Mouse (Mus musculus) gastrocnemius, postnatal 14 days (tissue): ENCODE measurements around the gene Wdfy1. TPM values are rescaled to one million over a fixed set of nuclear protein-coding genes. Genes with fewer than 3 reads are reported as not detected.
A peak's percentile ranks its signal among the peaks of the same experiment; 100 is the strongest.

ENCODE experiments used
- DNase-seq: peaks from one replicate; pipeline ENCODE4 v3.0.0; 2021; ENCODE audit warnings: mixed read lengths
- intact Hi-C: fragments of 180-260 bp; cut with DNase I; formaldehyde crosslinking; loops from one replicate; pipeline ENCODE4 v1.15.1; 2025; ENCODE audit warnings: low total_unique reads
- long read RNA-seq, 2 experiments: library from polyadenylated mRNA; stranded (forward); transcript quantifications; one replicate each; pipeline ENCODE4 v2.0.0; 2021
- total RNA-seq, 2 experiments: library from RNA; stranded (reverse); gene quantifications; 2 replicates each; pipeline ENCODE4 v1.2.3; 2021

Wdfy1 gene
- total RNA-seq = 10 to 100 TPM; 10.5 to 13.5 TPM
- long read RNA-seq, experiment 1, full-length matches to known transcripts = 17 of 20 reads
- long read RNA-seq, experiment 1, partial matches to known transcripts = 0 of 20 reads
- long read RNA-seq, experiment 1, other reads (novel, unspliced or antisense) = 3 of 20 reads
- long read RNA-seq, experiment 2, full-length matches to known transcripts = 10 of 12 reads
- long read RNA-seq, experiment 2, partial matches to known transcripts = 0 of 12 reads
- long read RNA-seq, experiment 2, other reads (novel, unspliced or antisense) = 2 of 12 reads

DNA sequence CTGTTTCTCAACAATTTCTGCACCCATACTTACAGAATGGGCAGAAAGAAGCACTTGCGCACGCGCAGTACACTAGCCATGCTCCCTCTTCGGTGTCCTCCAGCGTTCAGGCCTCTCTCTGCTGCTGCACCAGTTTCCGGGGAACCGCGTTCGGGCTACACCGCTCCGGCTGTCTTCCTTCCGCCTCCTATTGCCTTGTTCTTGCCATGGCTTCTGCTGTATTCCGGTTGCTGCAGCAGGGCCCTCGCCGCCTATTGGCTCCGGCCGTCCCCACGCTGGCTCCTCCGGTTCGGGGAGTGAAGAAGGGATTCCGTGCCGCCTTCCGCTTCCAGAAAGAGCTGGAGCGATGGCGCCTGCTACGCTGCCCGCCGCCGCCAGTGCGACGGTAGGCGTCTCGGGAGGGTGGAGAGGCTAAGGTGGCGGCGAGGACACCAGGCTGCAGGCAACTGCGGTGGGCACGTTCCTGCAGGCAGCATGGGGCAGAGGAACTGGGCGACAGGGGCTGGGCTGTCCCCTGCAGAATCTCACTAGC lies at the start of gene Wdfy1, which contains the start of gene Mrpl44:
Wdfy1 (minus strand) TSS at position 217 of the 532 bp plus-strand sequence.
Mrpl44 (plus strand) TSS at position 92 of the 532 bp plus-strand sequence.
- intact Hi-C loops = no loop called here

DNA sequence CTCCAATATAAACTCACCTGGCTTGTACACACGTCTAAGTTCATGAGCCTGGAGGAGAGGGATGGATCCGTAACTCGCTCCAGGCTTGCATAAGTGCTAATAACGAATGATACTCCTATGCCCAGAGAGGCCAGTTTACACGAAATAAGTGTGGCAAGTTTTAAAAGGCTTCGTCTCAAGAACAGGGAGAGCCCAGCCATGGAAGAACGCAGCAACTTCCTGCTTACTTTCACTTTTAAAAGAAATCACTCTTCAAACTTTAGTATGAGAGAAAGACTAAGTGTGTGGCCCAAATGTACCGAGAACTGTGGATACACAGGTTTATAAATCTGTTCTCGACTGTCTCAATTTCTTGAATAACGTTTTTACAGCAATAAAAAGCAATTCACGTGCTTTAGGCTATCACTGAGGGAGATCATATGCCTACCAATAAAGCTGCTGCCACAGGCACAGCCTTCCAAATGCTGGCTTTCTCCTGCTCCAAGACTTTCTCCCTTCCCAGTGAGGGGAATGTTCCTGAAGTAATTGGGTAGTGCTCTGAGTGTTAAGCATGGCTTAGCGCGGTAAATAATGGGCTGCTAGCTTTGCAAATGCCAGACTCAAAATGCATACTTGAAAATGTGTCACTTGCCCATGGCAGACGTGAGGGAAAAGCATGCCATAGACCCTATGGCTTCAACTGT lies 48.1 kb upstream of the Wdfy1 start:
- intact Hi-C loops = no loop called here
- no peak for DNase-seq

More for the DNA sequence above, at the start of gene Wdfy1, which contains the start of gene Mrpl44:
- DNase-seq = peak; percentile 95

- intact Hi-C loops = no loop called here
- peak; percentile 79 for DNase-seq
These were observed 47.0 kb upstream of the Wdfy1 start for GRCm38 (mm10) chr1:79822806-79823525.

GRCm38 (mm10) chr1:79819296-79819879 lies 43.4 kb upstream of the Wdfy1 start:
- intact Hi-C loops = no loop called here
- DNase-seq = no peak

DNA sequence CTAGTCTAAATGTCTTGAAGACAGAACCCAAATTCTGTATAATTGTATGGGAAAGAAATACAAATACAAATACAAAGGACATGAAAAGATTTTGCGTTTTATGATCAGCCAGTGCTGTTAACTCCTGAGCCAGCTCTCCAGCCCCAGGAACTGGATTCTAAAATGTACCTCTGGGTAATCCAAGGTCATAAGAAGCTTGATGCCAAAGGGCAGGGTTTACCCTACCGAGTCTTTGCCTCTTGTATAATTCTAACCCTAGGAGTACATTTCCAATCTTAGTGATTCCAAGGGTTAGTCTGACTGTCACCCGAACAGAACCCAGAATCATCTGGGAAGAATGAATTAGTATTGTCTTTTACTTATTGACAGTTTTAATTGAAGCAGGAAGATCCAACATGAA lies 39.5 kb upstream of the Wdfy1 start:
- DNase-seq = no peak
- intact Hi-C loops = no loop called here

DNA sequence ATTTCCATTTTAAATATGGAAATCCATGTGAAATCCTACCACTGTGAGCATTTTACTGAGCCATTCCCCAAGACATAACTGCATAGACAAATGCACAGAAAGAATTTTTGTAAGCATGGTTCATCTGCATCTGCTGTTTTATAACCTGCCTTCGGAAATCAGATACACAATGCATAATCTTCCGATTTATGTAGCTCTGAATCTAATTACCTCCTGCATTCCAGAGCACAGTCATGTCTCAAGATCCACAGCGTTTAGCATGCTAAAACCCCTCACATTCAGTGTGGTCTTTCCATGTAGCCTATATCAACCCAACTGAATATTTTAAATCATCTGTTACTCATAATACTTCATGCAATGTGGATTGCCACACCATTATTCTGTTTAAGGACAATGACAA lies 33.5 kb upstream of the Wdfy1 start:
- intact Hi-C loops = no loop called here
- no peak for DNase-seq

DNA sequence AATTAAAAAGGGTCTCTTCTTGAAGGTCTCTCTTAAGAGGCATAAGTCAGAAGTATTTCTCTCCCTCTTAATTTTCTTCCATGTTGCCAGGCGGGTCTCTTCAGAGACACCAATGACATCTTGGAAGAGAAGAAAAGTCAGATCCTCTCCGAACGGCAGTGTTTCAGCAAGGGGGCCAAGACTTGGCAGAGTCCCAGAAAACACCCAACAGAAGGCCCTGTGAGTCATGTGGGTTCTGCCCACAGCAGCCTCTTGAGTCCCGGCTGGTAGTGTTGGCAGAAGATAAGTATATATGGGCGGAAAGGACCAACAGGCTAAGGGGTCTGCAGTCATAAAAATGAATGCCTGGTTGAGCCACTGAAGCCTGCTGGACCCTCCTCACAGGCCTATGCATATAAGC lies 30.9 kb upstream of the Wdfy1 start:
- DNase-seq = no peak
- intact Hi-C loops = no loop called here

DNA sequence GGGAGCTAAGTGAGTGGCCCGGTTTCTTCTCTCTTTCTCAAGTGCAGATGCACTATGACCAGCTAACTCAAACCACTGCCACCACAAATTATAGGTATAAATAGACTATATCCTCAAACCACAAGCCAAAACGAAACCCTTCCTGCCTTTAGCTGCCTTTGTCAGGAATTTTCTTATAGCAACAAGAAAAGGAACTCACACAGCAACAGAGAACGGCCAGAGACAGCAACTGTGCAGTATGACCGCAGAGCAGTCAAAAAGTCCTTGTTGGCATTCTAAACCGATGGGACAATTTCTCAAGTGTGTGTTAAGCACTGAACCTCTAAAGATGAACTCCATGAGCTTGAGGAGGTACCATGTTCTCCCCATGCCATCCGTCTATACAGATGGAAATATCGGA lies 27.7 kb upstream of the Wdfy1 start:
- DNase-seq = no peak
- intact Hi-C loops = loop anchor here (2.0 kb wide), 1 partner anchor 55 kb away; no protein-coding TSS in a partner anchor

- intact Hi-C loops = loop anchor here (2.0 kb wide), 1 partner anchor 54 kb away; no protein-coding TSS in a partner anchor
- DNase-seq = no peak
These were observed 27.0 kb upstream of the Wdfy1 start for GRCm38 (mm10) chr1:79802858-79803427.

DNA sequence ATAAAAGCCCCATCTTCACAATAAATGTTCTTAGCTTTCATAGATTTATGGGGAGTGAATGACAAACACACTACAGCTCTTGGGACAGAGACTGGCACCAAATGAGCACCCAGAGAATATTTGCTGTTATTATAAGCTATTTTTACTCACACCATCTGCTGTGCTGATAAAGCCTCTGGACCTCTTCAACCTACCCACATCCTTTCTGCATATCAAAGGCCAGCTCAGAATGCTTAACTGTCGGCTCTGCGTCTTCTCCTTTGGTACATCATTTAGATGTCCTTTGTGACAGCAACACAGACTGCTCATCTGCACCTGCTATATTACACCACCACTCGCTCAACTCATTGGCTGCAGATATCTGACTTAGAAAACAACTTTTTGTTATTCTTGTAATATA lies 21.1 kb upstream of the Wdfy1 start:
- intact Hi-C loops = no loop called here
- no peak for DNase-seq

DNA sequence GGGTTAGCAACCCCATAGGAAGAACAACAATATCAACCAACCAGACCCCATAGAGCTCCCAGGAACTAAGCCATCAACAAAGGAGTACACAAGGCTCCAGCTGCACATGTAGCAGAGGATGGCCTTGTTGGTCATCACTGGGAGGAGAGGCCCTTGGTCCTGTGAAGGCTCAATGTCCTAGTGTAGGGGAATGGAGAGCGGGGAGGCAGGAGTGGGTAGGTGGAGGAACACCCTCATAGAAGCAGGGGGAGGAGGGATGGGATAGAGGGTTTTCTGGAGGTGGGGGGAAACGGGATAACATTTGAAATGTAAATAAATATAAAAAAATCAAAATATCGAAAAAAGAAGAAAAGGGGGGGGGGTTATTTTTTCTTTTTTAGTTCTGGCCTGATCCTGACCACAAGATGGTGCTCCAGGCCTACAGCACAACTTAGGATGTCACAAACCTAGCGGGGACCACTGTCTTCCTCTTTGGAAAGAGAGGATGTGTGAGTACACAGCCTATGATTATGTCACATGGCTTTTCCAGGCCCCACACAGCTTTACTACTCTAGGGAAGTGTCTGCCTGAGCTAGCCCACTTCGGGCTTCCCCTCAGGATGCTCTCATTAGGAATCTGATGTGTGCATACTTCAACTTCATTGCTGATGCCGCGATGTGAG lies 10.5 kb upstream of the Wdfy1 start:
- DNase-seq = peak; percentile 26
- intact Hi-C loops = loop anchor here (5.0 to 10.0 kb wide), 2 partner anchors 321 to 388 kb away; no protein-coding TSS in a partner anchor

DNA sequence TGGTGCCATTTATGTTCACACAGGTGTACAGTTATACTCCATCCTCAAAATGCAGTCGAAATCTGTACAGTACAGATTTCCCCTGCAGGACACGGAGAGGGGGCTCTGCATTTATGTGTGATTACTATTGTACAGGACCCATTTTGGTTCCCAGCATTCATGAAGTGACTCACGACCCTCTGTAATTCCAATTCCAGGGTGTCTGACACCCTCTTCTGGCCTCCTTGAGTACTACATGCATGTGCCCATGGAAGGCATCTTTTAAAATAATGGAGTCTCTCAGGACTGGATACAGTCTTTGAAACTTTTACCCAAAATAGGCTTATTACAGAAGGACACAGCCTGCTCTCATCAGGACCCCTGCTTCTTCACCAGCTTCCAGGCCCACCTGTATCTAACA lies 6.5 kb upstream of the Wdfy1 start:
- intact Hi-C loops = loop anchor here (10.0 kb wide), 1 partner anchor 392 kb away; no protein-coding TSS in a partner anchor
- no peak for DNase-seq

GRCm38 (mm10) chr1:79778011-79778410 lies 2.1 kb upstream of the Wdfy1 start:
- DNase-seq = no peak
- intact Hi-C loops = no loop called here

DNA sequence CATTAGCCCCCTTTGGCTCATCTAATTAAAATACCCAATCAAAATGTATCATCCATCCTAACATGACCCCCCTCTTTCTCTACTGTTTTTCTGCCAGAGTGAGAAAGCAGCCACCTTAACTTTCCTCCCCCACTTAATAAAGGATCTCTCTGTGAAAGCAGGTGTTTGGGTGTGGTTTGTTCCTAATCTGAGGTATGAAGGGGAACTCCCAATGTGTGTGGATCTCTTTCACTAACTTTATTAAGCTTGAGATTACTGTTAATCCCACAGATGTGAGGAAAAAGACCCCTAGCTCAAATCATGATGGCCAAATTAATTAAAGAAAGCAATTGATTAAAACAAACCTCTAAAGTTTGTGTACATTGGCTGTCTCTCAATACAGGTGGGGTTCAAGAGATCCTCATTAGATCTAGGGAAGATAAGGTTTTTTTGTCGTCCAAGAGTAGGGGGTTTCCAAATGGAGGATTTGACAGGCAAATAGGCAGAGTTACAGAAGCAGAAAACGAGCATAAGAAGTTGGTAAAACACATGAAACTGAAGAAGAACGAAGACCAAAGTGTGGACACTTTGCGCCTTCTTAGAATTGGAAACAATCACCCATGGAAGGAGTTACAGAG lies 1.7 kb downstream of the Wdfy1 start:
- intact Hi-C loops = no loop called here
- DNase-seq = no peak

DNA sequence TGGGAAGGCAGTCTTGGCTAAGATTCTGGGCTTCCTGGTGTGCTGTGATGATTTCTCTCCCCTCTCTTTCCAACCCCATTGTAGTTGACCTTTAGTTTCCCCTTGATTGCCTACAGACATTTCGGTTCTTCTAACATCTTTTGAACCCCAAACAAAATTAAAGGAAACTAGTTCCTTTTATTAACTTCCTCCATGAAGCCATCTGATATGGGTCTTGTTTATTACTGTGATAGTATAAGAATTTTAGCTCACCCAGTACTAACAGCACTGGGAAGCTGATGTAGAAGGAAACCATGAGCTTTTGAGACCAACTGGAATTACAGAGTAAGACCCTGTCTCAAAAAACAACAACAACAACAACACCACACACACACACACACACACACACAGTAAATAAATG lies 7.7 kb downstream of the Wdfy1 start:
- intact Hi-C loops = no loop called here
- no peak for DNase-seq

DNA sequence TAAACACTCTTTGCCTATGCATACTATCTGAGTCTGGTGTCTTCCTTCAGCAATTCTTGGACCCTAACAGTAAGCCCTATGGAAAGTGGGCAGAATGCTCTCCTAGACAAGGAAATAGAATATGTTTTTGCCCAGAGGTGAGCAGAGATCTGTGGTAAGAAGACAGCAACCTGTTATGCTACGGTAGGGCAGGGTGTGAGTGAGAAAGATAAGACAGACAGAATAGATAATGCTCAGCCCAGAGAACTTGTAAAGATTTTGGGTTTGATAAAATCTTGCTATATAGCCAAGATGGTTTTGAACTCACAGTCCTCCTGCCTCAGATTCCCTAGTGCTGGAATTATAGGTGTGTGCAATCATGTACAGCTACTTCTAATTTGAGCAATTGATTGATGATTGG lies 11.5 kb downstream of the Wdfy1 start:
- intact Hi-C loops = no loop called here
- no peak for DNase-seq

DNA sequence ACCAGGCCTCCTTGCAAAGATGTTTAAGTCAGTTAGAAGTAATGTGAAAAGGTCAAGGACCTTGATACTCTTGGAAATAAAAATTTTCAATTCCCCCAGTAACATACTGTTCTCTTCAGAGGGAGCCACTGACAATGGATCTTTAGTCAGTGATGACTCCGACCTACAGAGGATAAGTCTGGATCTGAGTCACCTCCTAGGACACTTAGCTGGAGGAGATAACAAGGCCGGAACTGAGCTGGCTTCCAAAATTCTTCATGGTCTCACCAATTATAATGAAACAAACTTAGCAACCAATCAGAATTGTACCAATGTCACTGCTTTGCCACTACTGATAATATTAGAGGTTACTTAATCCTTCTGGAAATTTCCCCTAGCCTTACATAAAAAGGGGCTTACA lies 11.9 kb downstream of the Wdfy1 start:
- intact Hi-C loops = no loop called here
- DNase-seq = no peak
